Mouse (Mus musculus) 3134 (cell line): ENCODE data around the gene Iqcf6.
A peak's percentile ranks its signal among the peaks of the same experiment; 100 is the strongest.

ENCODE experiments used
- DNase-seq: peaks from one replicate; pipeline ENCODE4 v3.0.0-alpha.2; 2011; ENCODE audit warnings: low spot score; ENCODE audit not compliant: insufficient read length; ENCODE audit errors: extremely low read depth

Iqcf6 gene

GRCm38 (mm10) chr9:106626282-106626681, at the start of gene Iqcf6:
Iqcf6 (plus strand) TSS chr9:106626582.
- no peak for DNase-seq

DNA sequence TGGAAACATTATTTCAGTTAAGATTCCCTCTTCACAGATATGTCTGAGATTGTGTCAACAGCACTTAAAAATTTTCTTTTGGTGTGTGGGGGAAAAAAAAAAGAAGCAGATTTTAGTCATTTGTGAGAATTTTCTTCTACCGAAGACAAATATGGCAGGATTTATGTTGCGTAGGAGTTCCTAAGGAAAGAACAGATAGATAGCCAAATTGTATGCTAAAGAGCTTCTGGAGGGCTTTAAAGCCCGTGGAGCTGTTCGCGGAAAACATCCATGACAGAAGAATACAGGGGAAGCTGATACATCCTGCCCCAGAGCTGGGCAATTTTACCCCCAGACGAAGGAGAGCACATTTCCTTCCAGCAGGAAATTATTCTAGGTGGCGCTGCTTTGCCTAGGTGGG, 46.4 kb upstream of the Iqcf6 start:
- DNase-seq, result no peak

DNA sequence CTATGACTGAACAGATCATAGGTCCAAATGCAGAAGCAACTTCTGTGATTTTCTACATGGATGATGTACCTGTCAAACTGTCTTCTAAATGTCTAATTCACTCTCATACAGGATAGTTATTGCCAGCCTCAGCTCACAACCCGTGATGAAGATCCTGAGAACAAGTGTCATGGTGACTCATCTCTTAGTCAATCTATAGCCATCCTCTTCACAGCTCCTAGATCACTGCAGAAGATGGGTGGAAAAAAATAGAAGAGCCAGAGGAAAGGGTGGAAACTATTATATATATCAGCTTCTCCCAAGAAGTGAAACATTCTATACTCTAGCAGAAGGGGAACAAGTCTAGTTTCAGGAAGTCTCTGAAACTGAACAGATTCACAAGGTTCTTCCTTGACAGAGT, 43.8 kb upstream of the Iqcf6 start:
- DNase-seq, result no peak

DNA sequence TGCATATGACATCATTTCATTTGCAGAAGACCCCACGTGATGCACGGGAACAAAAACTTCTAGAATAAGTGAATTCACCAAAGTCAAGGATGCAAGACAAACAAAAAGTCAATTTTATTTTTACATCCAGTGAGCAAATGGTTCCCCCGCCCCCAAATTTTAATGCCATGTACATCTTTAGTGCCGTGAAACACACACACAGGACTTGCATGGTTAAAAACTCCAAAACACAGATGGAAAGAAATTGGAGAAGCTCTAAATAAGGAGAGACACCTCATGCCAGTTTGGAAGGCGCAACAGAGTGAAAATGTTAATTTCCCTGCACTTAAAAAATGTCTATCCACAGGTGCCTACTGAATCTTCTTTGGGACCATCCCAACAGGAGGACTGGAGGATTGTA, 34.2 kb upstream of the Iqcf6 start:
- no peak for DNase-seq

DNA sequence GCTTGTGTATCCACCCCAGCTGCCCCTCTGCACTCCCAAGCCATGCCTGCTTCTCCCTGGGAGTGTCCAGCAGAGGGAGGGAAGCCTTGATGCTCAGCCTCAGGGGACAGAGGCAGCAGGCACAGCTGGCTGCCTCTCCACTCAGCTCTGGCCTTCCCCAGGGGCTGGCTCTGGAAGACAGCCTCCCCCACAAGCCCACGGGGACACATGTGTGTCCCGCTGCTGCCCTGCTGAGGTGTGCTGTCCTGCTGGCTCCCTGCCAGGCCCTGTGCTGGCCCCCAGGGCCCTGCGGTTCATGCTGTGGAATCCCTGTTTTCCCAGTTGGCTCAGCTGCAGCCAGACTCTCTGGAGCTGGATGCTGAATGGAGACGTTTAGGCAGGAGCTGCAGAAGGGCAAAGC, 31.0 kb upstream of the Iqcf6 start:
- peak; percentile 73 for DNase-seq

- DNase-seq, result peak; percentile 71
These were observed 30.5 kb upstream of the Iqcf6 start for GRCm38 (mm10) chr9:106595836-106596235.

GRCm38 (mm10) chr9:106598466-106598865, 27.9 kb upstream of the Iqcf6 start:
- no peak for DNase-seq

DNA sequence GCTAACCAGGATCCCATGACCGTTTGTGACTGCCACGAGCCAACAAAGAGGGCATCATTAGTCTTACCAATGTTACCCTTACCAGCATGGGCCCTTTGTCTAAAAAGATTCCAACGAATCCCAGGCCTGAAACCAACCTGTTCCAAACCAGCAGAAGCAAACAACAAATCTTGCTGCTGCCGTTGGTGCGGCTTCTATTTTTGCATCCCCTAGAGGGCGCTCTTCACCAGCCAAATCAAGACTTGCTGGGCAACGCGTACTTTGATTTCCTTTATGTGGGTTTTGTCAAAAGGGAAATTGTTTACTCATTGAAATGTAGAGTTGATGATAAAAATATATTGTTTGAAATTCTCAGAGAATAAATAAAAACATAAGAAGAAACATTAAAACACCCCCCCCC, 25.8 kb upstream of the Iqcf6 start:
- no peak for DNase-seq

GRCm38 (mm10) chr9:106610727-106611126, 15.7 kb upstream of the Iqcf6 start:
- DNase-seq, result no peak

- DNase-seq, result no peak
These were observed 12.4 kb upstream of the Iqcf6 start for GRCm38 (mm10) chr9:106613951-106614350.

DNA sequence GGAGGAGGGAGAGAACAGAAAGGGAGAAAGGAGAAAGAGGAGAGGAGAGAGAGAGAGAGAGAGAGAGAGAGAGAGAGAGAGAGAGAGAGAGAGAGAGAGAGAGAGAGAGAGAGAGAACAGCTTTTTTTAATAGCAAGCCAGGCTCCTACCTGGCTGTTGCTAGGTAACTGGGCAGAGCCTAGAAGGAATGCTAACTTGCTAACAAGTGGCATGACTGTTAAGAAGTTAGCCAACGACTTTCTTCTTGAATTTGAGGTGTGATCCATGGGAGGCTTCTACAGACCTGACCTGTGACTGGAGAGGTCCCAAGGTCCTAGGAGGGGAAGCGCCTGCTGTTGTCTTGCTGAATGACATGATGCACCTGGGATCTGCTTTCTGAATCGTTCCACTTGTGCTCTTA, 11.8 kb upstream of the Iqcf6 start:
- DNase-seq, result no peak

DNA sequence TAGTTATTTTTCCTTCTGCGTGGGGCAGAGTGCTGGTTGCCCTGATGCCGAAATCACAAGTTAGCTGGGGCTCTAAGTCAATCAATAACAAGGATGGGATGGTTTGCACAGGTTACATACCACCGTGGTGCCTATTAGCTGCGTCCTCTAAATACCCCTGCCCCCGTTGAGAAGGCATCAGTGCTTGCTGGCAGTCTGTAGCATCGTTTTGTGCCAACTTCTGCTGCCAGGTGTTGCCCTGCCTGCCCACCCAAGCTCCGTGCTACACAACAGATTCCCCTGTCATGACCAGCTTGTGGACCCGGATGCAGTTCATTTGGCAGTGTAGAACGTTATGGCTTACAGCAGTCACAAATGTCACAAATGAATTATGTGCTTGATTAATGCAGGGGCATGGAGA, 10.1 kb upstream of the Iqcf6 start:
- no peak for DNase-seq

GRCm38 (mm10) chr9:106617496-106617895, 8.9 kb upstream of the Iqcf6 start:
- DNase-seq, result no peak

- DNase-seq, result peak; percentile 90
These were observed 1.4 kb downstream of the Iqcf6 start for GRCm38 (mm10) chr9:106627796-106628195.

DNA sequence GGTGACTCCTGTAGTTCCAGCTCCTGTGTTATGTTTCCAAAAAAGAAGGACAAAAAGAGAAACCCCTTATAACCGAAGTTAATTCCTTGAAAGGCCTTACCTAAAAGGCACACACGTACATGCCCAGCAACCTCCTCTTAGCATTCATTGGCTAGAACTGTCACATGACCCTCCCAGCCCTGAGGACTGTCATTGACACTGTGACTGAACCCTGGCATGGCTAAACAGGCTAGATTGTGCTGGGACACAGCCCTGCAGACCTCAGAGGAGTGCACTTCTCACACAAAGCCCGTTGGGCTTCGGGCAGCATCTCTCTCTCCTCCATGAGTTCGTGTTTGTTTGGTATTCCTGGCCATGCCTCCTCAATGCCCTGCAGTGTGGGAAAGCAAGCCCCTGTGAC, 5.8 kb downstream of the Iqcf6 start:
- DNase-seq, result no peak

DNA sequence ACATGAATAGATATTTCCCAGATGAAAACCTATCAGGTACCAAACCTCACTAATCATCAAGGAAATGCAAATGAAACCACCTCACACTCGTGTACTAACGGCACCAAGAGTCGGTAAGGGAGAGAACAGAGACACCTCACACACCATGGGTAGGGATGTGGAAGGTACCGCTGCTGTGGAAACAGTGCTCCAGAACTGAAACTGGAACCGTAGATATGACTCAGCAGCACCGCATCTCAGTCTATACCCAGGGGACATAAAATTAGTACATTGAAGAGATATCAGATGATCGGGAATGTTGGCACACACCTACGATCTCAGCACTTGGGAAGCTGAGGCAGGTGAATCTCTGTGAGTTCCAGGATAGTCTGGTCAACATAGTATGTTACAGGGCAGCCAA, 11.8 kb downstream of the Iqcf6 start:
- no peak for DNase-seq

DNA sequence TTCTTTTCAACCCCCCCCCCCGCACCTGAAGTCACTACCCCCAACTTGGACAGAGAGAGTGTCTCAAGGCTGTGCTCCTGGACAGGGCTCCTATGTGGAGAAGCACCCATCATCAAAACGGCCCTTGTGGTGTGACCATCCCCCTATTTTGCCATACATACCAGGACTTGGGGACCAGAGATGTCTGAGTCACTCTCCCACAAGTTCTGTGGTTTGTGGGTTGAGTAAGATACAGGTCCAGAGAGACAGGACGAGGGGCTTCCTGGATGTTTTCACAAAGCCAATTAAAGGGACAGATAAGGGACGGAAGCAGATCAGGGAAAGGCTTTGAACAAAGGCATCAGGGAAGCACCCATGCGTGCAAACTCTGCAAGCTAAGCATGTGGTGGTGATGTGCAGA, 15.0 kb downstream of the Iqcf6 start:
- peak; percentile 38 for DNase-seq

DNA sequence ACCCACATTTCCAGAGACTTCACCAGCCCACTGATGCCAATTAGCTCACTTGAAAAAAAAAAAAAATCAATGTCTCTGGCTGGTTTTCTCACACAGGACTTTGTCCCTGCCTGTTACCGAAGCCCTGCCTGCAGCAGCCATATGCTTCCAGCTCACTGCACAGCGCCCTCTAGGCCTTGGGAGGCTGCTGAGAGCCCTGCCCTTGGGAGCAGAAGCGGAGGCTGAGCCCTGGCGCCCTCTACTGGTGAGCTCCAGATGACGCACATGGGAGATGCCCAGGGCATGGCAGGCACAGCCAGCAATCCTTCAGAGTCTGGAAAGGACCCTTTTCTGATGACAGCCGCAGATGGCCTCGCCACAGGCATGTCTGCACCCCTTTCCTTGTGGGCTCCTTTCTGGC, 16.7 kb downstream of the Iqcf6 start:
- DNase-seq, result peak; percentile 71

GRCm38 (mm10) chr9:106643787-106644186, 17.4 kb downstream of the Iqcf6 start:
- DNase-seq, result no peak

- no peak for DNase-seq
These were observed 19.4 kb downstream of the Iqcf6 start for GRCm38 (mm10) chr9:106645684-106646271.

DNA sequence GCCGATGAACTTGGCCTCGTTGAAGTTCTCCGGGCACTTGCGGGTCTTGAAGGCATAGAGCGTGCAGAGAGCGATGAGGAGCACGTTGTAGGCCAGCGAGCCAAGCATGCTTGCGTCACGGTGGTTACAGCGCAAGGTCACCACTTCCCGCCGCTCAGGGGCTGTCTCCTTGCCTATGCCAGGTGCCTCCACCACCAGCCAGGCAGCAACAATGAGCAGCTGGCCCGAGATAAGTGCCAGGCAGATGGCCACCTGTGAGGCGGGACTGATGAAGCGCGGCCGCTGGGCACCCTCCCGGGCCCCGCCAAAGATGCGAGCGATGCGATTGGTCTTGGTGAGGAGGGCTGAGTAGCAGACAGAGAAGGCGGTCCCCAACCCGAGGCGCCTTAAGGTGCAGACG, 20.8 kb downstream of the Iqcf6 start:
- no peak for DNase-seq

- no peak for DNase-seq
These were observed 26.3 kb downstream of the Iqcf6 start for GRCm38 (mm10) chr9:106652720-106653119.
